Mouse (Mus musculus) hematopoietic stem cell, adult 5-6 weeks (primary cell): ENCODE measurements at regions not wholly inside any gene's neighbourhood (a gene's known extent, or its start where the extent isn't known, plus 50 kb on each side); places are given as distances from the start of the nearest gene placed in this dataset.

ENCODE experiments used
- ATAC-seq, 2 experiments: fragments of 125-278 bp in 1 of 2; replicated peaks in 1 of 2; 2 replicates each; pipeline ENCODE4 v1.8.0; 2016 to 2017; ENCODE audit warnings: inconsistent platforms in 2 of 2, mild to moderate bottlenecking in 2 of 2, moderate number of reproducible peaks in 2 of 2, low read depth in 1 of 2, moderate TSS enrichment in 1 of 2; ENCODE audit not compliant: low FRiP score in 2 of 2, poor library complexity in 2 of 2, severe bottlenecking in 2 of 2, insufficient read depth in 1 of 2, low TSS enrichment in 1 of 2

GRCm38 (mm10) chr12:68947240-68947639, 211.7 kb downstream of the Rps29 start:
- no peak for ATAC-seq

- ATAC-seq: peak; percentile 100
Observed at GRCm38 (mm10) chr12:68910590-68910989, 248.4 kb downstream of the Rps29 start.

- no peak for ATAC-seq
Observed at GRCm38 (mm10) chr12:68904770-68905169, 254.2 kb downstream of the Rps29 start.

GRCm38 (mm10) chr12:68889141-68889540, 269.8 kb downstream of the Rps29 start:
- ATAC-seq: no peak

GRCm38 (mm10) chr12:68882503-68882902, 276.5 kb downstream of the Rps29 start:
- peak; percentile 66 to 78 for ATAC-seq

- no peak for ATAC-seq
Observed at GRCm38 (mm10) chr12:68879425-68879824, 279.6 kb downstream of the Rps29 start.

GRCm38 (mm10) chr12:68871259-68871658, 287.7 kb downstream of the Rps29 start:
- no peak for ATAC-seq

GRCm38 (mm10) chr12:68862991-68863356, 296.0 kb downstream of the Rps29 start:
- no peak for ATAC-seq

GRCm38 (mm10) chr12:68862313-68862990, 296.5 kb downstream of the Rps29 start:
- ATAC-seq: peak; percentile 64 to 65

- no peak for ATAC-seq
Observed at GRCm38 (mm10) chr12:68860332-68860731, 298.7 kb downstream of the Rps29 start.

GRCm38 (mm10) chr12:68849616-68850140, 309.3 kb downstream of the Rps29 start:
- ATAC-seq: no peak

GRCm38 (mm10) chr12:68840815-68841214, 318.2 kb downstream of the Rps29 start:
- ATAC-seq: no peak

- no peak for ATAC-seq
Observed at GRCm38 (mm10) chr12:68840156-68840555, 318.8 kb downstream of the Rps29 start.

GRCm38 (mm10) chr12:68836023-68836422, 323.0 kb downstream of the Rps29 start:
- ATAC-seq: peak; percentile 90 to 99

- no peak for ATAC-seq
Observed at GRCm38 (mm10) chr12:68833914-68834313, 325.1 kb downstream of the Rps29 start.

- no peak for ATAC-seq
Observed at GRCm38 (mm10) chr12:68829404-68829803, 329.6 kb downstream of the Rps29 start.

GRCm38 (mm10) chr12:68827549-68828249, 331.3 kb downstream of the Rps29 start:
- no peak for ATAC-seq

GRCm38 (mm10) chr12:68794396-68794795, 364.6 kb downstream of the Rps29 start:
- no peak for ATAC-seq

GRCm38 (mm10) chr12:68783636-68784035, 375.4 kb downstream of the Rps29 start:
- ATAC-seq: no peak
